Mouse (Mus musculus) c-Kit-positive CD71-positive TER-119-positive erythroid progenitor cells, embryonic 14.5 days (primary cell): ENCODE data around the gene H2afj.
A peak's percentile ranks its signal among the peaks of the same experiment; 100 is the strongest.

Experiments
- DNase-seq: peaks from one replicate; pipeline ENCODE4 v3.0.0-alpha.2; 2013; ENCODE audit warnings: low spot score

H2afj gene

DNA sequence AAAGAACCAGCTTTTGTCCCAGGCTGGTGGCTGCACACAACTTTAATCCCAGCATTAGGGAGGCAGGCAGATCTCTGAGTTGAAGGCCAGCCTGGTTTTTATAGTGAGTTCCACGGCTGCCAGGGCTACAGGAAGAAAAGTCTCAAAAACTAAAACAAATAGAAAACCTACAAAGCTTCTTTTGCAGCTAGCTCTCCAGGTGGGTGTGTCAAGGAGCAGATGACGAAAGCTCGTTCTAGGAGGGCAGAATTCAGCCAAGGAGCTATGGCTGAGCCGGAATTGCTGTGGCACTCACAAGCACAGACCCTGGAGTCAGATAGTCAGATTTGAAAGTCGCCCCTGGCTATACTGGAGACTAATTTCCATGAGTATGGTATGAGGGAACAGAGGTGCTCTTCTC, 1.2 kb upstream of the H2afj start:
- no peak for DNase-seq

DNA sequence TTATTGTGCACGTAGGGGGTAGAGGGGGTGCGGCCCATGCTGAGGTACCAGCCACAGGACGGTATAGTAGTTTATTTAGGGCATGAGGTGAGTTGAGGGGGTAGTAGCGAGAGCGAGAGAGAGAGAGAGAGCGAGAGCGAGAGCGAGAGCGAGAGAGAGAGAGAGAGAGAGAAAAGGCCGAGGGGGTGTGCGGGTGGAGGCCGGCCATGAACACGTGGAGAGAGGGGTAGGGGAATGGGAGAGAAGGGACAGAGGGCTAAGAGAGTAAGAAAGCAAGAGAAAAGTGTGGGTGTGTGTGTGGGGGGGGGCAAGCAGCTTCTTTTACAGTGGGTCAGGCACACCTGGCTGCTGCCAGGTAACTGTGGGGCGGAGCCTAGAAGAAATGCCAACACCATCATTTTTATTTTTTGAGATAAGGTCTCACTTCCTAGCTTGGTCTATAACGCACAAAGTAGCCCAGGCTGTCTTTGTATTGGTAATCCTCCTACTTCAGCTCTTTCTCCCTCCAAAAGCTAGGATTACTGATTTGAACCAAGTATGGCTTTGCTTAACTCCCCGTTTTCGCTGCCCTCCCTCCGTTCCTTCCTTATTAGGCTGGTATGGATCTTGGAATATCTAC, 540 bp upstream of the H2afj start:
- DNase-seq: no peak

DNA sequence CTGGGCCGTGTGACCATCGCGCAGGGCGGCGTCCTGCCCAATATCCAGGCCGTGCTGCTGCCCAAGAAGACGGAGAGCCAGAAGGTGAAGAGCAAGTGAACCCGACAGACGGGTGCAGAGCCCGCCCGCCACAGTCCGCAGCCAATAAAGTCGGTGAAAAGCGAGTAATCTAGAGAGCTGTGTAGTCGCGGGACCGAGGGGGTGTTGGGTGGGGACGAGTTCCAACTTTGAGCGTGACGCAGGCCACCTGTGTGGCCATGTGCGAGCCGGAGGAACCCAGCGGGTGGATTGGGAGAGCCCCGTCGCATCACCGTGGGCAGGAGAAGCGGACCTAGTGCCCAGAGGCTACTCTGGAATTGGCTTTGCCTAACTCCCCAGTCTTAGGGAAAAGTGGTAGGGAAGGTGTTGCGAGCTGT, 595 bp downstream of the H2afj start:
- DNase-seq: peak; percentile 55

DNA sequence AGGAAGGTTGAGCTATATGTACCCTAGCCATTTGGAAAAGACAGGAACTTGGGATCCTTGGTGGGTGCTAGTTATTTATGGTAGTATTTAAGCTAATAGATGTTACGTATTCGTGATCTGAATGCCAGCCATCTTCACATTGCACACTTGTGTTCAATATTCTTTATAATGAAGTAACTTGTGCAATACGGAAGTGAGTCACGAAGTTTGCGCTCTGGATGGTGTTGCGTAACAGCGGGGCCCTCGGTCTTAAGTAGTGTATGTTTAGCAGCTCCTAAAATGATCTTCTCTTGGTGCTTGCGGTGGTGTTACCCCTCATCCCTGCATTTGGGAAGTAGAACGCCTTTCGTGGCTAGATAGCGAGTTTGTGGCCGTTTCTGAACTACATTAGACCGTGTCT, 1.0 kb downstream of the H2afj start:
- peak; percentile 60 for DNase-seq

DNA sequence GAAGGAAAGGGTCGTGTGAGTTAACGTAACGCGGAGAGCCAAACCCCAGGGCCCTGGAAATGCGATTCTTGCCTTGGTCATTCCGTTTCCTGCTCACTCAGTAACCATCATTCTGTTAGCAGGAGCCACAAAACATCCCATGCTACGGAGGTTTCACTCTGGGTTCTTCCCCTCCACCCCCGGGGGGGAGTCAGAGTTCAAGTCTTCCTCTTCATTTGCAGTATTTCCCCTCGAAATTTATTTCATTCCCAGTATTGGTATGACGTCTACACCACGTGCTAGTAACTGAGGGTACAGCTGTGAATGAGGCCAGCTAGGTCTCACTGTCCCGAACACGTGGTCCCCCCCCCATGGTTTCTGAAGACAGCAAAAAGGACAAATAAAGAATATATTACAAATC, 1.6 kb downstream of the H2afj start:
- no peak for DNase-seq

DNA sequence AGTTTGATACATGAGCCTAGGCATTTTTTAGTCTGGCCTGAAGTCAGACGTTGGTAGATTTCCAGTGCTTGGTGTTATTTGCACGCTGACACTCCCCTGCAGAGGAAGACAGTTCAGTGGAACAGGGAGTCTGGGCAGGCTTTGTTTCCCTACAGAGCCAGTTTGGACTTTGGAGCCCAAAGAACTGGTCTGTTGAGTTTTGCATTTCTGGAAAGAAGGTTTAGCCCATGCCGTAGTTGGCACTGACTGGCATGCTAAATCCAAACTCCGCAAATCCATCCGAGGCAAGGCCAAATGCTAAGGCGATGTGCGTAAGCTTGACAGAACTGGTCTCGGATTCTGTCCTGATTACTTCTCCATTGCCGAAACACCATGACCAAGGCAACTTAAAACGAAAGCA, 3.2 kb downstream of the H2afj start:
- no peak for DNase-seq

DNA sequence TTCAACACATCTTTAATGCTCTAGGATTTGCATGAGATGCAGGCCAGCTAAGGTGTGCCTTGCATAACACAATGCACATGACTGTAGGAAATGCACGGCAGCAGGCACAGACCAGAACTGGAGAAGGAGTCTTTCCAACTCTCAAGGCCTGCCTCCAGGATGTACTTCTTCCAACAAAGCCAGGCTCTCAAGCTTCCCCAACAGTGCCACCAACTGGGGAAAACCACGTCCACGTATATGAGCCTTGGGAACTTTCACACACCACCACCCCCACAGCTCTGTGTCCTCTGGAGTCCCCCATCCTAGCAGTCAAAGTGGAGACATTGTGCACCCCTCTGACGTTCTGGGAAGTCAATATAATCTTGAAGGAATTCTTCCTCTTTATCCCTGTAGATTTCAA, 5.1 kb downstream of the H2afj start:
- no peak for DNase-seq

DNA sequence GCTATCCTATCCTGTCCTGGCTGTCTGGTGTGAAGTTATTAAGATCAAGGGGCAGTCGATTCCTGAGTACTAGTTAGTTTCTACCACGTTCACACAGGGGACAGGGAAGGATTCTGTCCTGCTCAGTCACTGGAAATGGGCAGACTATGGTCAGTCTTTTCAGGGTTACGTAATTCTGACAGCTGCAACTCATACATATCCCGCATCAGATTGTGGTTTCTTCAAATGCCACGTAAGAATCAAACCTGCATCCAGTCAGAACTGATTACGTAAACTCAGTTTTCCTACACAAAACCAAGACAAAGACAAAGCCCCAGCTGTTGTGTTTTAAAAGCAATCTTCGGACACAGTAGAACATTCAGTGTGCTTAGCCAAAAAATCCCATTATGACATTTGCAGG, 7.3 kb downstream of the H2afj start:
- no peak for DNase-seq

DNA sequence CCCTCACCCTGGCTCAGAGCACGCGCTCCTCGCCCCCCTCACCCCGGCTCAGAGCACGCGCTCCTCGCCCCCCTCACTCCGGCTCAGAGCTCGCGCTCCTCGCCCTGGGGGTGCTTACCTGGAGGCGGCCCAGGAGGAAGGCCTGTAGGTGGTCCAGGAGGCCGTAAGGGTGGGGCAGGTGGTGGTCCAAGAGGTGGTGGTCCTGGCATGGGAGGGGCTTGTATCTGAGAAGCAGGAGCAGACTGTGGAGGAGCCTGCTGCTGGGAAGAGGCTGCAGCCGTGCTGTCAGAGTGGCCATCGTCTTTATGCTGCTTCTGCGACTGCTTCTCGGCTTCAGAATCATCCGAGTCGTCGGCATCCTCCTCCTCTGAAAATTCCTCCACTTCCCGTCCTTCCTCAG, 8.8 kb downstream of the H2afj start:
- DNase-seq: no peak

DNA sequence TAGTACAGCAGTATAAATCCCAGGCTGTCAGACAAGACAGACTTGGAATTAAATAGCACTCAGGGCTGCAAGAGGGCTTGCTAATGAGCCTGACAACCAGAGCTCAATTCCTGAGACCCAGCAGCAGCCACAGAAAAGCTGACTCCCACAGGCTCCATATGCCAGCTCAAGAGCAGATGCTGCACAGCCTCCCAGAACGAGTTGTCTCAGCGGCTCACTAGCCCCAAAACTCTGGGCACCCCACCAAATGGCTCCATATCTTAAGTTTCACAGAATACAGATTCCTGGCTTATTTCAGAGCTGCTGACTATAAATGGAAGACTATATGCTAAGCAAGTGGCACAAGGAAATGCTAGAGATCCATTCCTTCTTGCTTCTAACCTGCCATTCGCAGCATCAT, 9.5 kb downstream of the H2afj start:
- no peak for DNase-seq

DNA sequence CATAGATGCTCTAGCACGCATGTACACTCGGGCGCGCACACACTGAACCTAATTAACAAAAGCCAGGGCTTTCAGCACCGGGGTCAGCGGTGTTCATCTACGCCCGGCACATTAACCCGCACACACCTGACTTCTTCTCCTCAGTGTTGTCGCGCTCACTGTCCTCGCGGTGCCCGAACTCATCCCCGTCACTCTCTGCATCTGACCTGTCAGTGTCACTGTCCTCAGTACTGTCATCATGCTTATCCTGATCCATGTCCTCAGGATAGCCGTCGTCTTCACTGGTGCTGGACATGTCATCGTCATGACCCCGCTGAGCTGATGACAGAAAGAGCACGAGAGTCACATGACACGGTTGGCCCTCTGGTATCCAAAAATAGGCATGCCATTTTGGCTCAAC, 12.3 kb downstream of the H2afj start:
- DNase-seq: no peak

DNA sequence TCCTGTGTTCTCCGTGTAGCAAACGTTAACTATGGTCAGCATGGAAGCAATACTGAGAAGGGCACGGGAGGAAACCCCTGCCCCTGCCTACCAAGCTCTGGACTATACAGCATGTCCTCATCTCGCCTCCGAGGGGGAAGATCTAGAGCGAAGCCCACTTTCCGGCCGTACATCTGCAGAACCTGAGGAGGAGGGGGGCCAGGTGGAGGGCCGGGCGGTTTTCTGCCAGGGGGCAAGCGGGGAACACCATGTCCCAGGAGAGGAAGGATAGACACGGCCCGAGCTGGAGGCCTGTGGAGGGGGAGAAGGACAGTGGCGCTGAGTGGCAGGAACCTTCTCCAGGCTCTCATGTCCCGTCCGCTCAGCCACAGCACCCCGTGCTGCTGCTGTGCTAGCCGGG, 13.0 kb downstream of the H2afj start:
- DNase-seq: no peak

DNA sequence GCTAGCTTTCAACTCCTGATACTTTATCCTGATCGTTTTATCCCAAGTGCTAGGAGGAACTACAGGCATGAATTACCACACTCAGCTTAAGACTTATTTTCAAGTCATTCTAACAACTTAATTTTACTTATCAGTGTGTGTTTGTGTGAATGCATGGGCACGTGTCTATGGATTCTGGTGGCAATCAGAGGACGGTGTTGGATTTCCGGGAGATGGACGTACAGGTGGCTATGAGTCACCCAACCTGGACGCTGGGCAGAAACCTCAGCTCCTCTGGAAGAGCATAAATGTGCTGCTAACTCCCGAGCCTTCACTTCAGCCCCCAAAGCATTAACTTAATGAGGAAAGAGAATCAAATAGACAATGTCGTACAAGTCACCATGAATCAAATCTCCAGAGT, 16.9 kb downstream of the H2afj start:
- DNase-seq: no peak

DNA sequence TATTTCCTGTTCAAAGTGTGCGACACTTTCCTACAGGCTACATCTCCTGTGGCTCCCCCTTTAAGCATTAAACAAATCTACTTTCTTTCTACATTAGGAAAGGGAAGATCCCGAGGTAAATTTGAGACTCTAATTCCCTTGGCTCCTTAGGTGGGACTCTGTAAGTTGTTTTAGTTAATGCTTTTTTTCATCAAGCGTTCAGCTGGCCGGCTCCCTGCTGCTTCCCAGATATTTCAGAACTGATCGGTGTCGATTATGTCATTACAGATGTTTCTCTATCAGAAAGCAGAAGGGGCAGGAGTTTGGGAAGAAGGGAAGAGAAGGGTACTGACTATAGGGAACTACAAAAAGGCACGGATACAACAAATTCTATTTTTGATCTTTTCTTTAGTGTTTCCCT, 19.1 kb downstream of the H2afj start:
- no peak for DNase-seq

DNA sequence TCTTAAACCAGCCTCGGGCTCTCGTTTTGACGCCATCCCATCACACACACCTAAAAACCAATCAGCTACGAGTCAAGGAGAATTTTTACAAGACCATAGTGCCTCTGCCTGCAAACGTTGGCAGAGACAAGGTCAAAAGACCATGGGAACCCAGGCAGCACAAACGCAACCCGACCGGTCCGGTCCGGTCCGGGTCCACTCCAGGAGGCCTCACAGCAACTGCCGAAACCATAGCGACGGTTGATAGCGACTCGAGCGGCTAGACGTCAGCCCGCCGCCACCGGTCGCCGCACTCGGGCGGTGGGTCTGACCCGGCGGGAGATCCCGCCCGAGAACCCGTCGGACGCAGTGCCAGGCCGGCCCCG, 19.5 kb downstream of the H2afj start, which contains the start of gene BC049715:
Gene BC049715, plus strand, starts transcription at position 111 of the 365 bp plus-strand sequence.
- no peak for DNase-seq

DNA sequence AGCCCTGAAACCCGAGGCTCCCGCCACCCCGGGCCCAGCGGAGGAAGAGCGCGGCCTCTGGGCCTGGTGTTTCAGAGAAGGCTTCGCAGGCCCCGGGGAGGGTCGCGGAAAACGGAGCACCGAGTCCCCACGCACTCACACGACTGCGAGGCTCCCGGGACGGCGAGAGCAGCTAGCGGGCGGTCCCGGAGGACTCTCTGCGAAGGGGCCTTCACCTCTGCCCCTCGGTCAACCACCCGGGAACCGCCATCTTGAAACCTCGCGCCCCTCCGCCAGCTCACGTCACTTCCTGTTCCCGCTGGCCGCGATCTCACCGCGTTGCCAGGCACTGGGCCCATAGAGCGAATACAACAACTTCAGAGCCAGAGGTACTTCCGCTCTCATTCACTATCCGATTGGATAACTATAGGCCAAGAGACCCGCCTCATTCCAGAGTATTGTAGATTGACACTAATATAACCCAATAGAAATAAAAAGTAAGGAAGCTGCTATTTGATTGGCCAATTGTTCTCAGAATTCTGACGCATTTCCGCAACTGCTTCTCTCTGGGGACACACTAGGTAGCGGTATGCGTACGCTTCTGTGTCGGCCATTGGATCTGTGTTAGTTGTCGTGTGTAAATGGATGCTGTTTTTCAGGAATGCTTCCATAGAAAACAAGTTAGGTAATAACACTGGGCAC, 20.0 kb downstream of the H2afj start, which contains the start of gene Wbp11:
Gene Wbp11, minus strand, starts transcription at position 353 of the 681 bp plus-strand sequence.
- DNase-seq: peak; percentile 95

DNA sequence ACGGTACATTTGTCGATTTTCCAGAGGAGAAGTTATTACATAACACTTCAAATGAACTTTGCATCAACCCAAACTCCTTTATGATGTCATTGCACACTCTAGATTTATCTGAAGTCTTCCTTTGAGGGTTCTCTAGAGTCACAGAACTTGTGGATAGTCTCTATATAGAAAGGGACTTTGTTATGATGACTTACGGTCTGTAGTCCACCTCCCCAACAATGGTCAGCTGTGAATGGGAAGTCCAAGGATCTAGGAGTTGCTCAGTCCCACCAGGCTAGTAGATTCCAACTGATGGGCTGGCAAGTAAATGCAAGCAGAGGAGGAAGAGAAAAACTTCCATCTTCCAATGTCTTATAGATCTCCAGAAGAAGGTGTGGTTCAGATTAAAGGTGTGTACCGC, 20.6 kb downstream of the H2afj start:
- DNase-seq: no peak

DNA sequence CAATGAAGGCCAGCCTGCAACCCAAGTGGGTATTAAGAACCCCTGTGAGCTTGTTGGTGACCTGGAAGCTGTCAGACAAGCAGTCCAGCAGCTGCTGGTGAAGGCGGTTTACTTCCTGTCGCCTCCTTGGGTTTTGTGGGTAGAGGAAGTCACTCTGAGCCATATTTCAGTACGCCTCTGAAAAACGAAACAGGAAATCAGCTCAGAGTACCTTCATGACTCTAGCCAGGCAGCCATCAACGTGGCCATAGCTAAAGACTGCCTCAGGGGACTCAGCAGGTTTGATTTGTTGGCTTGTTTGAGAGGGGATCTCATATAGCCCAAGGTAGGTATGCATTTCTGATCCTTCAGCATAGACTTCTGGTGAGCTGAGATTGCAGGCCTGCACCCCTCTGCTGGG, 23.7 kb downstream of the H2afj start:
- DNase-seq: no peak

DNA sequence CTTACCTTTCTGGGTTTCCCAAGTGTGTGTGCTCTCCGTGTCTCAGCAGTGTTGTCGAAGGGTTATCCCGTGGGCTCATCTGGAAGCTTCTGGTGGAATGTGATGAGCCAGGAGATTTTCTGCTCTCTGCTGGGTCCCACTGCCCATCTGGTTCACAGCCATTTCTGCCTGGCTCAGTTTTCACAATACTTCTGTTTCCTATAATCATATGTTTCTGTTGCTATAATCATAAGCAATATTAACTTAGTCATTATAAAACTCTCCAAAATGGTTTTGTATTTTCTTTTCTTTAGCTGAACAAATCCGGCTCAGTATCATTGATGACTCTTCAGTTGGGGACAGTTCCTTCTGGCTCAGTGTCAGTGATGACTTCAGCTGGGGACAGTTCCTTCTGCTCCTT, 27.3 kb downstream of the H2afj start, which contains the start of gene Smco3:
Gene Smco3, minus strand, starts transcription at position 101 of the 400 bp plus-strand sequence.
- DNase-seq: no peak

DNA sequence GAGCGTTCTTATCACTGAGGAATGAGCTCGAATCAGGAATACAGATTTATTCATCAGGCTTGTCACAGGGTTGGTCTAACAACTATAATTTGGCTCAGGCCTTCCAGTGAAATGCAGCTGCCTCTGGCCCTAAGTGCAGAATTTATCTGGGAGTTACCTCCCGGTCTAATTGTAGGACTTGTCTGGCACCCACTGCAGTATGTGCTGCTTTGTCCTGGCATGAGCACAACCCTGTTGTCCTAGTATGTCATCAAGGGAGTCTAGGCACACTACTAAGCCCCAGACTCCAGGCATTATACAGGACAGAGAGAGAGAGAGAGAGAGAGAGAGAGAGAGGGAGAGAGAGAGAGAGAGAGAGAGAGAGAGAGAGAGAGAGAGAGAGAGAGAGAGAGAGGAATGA, 29.3 kb downstream of the H2afj start:
- DNase-seq: no peak

DNA sequence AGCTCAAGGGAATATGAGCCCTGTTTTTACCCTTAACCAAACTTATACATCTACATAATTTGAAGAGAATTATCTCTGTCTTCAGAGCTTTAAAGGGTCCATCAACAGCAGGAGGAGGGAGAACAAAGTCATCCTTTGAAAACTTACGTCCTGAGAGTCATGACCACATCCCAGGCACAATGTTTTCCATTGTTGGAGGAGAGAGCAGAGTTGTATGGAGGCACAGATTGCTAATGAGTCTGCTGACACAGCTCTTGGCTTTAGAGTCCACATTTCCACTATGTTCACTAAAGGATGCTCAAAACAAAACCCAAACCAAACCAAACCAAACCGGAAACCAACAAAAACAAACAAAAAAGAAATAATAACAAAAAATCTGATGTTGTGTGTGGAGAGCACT, 36.9 kb downstream of the H2afj start:
- no peak for DNase-seq

DNA sequence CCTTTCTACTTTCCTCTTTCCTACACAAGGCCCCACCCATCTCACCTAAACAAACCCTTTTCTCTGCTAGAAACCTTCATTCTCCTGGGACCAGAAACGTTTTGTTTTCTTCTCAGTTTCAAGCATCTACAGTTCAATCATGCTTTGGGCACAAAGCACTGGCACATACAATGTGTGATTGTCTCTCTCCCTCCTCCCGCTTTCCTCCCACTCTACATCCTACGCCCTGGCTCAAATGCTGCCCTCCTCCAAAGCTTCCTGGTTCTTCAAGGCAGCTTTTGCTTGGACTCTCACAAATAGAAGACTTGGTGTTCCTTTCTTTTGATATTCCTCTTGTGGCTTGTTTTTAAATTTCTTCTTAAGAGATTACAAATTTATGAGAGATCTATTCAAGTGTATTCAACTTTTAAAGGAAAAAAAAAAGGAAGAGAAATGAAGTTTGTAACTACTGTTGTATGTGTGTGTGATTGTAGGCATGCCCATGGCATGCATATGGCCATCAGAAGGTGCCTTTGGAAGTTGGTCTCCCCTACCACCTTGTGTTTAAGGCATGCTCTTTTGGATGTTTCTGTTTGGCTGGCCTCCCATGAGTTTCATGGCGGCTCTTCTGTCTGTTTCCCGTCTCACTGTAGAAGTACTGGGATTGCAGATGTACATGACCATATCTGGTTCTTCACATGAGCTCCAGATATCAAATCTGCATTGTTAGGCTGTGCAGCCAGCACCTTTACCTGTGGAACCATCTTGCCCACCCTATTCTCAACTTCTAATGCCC, 37.8 kb downstream of the H2afj start:
- no peak for DNase-seq

DNA sequence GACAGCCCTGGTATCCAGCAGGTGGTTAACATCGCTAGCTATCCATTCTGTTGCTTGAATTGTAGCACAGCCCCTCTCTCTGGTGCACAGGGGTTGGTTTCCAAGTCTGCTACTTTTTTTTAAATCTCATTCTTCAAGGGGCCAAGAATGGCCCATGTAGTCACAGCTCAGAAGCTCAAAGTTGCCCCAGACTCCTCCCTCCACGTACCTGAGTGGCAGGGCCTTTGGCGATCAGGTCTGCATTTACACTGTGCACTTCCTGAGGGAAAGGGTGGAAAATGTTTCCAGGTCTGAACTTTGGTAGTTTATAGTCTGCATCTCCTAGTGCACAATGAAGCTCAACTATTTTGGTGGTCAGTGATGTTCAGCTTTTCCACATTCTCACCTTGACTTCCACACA, 39.2 kb downstream of the H2afj start:
- no peak for DNase-seq
